Mouse (Mus musculus): ENCODE measurements around the gene Rpp25l.
"Not testable (repeated sequence)": the region's sequence is repeated elsewhere in the genome, so short reads cannot be mapped to it uniquely, and the experiment has no call there.

DNA sequence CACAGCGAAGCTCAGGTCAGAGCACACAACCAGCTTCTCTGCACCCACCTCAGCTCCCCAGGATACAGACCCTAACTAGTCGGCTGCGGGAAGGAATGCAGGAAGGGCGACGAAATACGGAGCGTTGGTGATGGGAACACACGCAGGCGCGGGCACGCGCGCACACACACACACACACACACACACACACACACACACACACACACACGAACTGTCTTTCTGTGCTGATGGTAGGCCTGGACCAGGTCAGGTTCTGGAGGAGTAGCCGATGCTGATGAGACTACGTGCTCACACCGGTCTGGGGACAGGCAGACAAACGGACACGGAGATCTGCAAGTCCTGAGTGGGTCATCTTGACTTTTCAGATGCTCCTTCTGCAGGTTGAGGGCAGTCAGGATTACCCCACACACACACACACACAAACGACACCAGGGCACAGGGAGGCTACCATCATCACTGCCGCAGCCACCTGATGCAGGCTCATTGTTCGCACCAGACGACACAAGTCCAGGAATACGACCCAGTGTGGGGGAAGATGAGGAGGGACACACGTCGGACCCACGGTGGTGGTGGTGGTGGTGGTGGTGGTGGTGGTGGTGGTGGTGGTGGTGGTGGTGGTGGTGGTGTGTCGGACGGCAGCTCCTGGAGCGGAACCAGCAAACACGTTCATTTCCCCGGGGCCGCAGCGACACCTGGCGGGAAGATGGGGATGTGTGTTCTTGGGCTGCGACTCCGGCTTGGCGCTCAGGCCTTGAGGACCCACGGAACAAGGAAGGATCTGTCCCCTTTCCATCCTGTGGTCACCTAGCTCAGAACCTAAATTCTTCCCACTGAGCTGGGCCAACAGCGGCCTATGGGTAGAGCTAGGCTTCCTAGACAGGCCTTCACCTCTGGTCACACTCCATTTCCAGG is 16.1 kb downstream of the Rpp25l start, which contains the start of gene Cntfr:
- TF ChIP-seq EP300 (IDR thresholded peaks at IDR 0.05; ENCODE audit: low read depth), result not testable (repeated sequence)
- TF ChIP-seq CTCF (IDR thresholded peaks at IDR 0.05; ENCODE audit: low read depth), result peak; percentile 81
